Mouse (Mus musculus) myocyte (in vitro differentiated cells): ENCODE data around the gene Tbc1d20.
"Not testable (repeated sequence)": the region's sequence is repeated elsewhere in the genome, so short reads cannot be mapped to it uniquely, and the experiment has no call there.

Source experiments
- E2F4 ChIP-seq: IDR thresholded peaks from one replicate; pipeline ENCODE4 v1.6.1; 2011; ENCODE audit warnings: mild to moderate bottlenecking, control low read depth, moderate library complexity; ENCODE audit not compliant: insufficient read depth
- MYOD1 ChIP-seq, 3 experiments: IDR thresholded peaks; one replicate each; pipeline ENCODE4 v1.6.1; 2011; ENCODE audit warnings: control low read depth in 2 of 3, low read depth in 2 of 3, mild to moderate bottlenecking in 2 of 3, moderate library complexity in 1 of 3; ENCODE audit not compliant: insufficient read length in 2 of 3, control insufficient read depth in 1 of 3
- USF1 ChIP-seq: IDR thresholded peaks from one replicate; pipeline ENCODE4 v1.6.1; 2011; ENCODE audit warnings: low read depth, mild to moderate bottlenecking, control low read depth, moderate library complexity

- TF ChIP-seq MYOD1 (IDR thresholded peaks at IDR 0.05; ENCODE audit: control insufficient read depth in 1 of 3, insufficient read length in 2 of 3, low read depth in 2 of 3); E2F4; USF1: not testable (repeated sequence)
Measured at GRCm38 (mm10) chr2:152358977-152359376, 65.3 kb downstream of the Tbc1d20 start.
